Mouse (Mus musculus) bone marrow, adult 2 months (tissue): Measurements from ENCODE around the gene Zbtb21.

ENCODE experiments used
- CTCF ChIP-seq: fragments of 200-500 bp; IDR thresholded peaks from 2 replicates; pipeline ENCODE4 v1.5.1; 2011; ENCODE audit warnings: low read length, control low read depth; ENCODE audit not compliant: control insufficient read depth, insufficient read depth
- POLR2A ChIP-seq: fragments of 200-500 bp; IDR thresholded peaks from 2 replicates; pipeline ENCODE4 v1.6.1; 2011; ENCODE audit warnings: low read depth, mild to moderate bottlenecking, control low read depth, low read length, borderline replicate concordance; ENCODE audit not compliant: control insufficient read depth

GRCm38 (mm10) chr16:97953300-97953699, 9.1 kb downstream of the Zbtb21 start:
- TF ChIP-seq POLR2A (no peak), CTCF (no peak)
